In genomic region chr2:172929905-172930436, GRCm38 (mm10) we compare ENCODE assay signal across 16 mouse cellular contexts. TPM values are rescaled to one million over a fixed set of nuclear protein-coding genes. Genes with fewer than 3 reads are reported as not detected.
A peak's percentile ranks its signal among the peaks of the same experiment; 100 is the strongest.
DNase-seq lines count a peak whose midpoint lies in the region; ATAC-seq lines count a peak whose summit lies in the region.
"Had no signal": no experiment of that assay in that cellular context is flagged by ENCODE, and none has a peak within 500 bp of the region (broad histone marks: within the 10 kb centered on the region; RNA-seq: fewer than 3 reads in every experiment).

No protein-coding gene starts in this region.

- H3K9ac ChIP-seq in heart, embryonic 13.5 days, result peak overlapping the region; percentile 64
- peak overlapping the region; percentile 62 for H3K9ac ChIP-seq in heart, embryonic 16.5 days (ENCODE audit: low read length)
- H3K9ac ChIP-seq in intestine, embryonic 16.5 days (ENCODE audit: low read depth, low read length), result no peak overlapping the region
- H3K9ac ChIP-seq: embryonic facial prominence, embryonic 15.5 days; hindbrain, embryonic 15.5 days had no signal

- no peak for DNase-seq in heart, adult 8-10 months (ENCODE audit: low spot score)
- peak; percentile 80 to 92 for DNase-seq in kidney, postnatal 25 days
- DNase-seq in cerebellum, postnatal 25 days, result no peak
- no peak for DNase-seq in spleen, postnatal 14 days (ENCODE audit: low spot score in 2 of 2)
- DNase-seq: lung, adult 2 months; right cerebral cortex, postnatal 14 days; thymus, postnatal 14 days had no signal

- H3K36me3 ChIP-seq in heart, embryonic 13.5 days, result 0 out of 2 replicates have a peak, but pooled peaks cover 4% of the 10 kb centered on the region
- H3K36me3 ChIP-seq in heart, embryonic 16.5 days (ENCODE audit: control insufficient read depth, insufficient read depth), result no peaks in the 10 kb centered on the region
- H3K36me3 ChIP-seq in intestine, embryonic 16.5 days (ENCODE audit: control insufficient read depth, insufficient read depth, low read length), result no peaks in the 10 kb centered on the region
- H3K36me3 ChIP-seq: embryonic facial prominence, embryonic 15.5 days; hindbrain, embryonic 15.5 days had no signal

- peak overlapping the region; percentile 39 for H3K4me2 ChIP-seq in heart, embryonic 13.5 days
- H3K4me2 ChIP-seq in heart, embryonic 16.5 days (ENCODE audit: low read depth, low read length), result no peak overlapping the region
- H3K4me2 ChIP-seq in intestine, embryonic 16.5 days (ENCODE audit: low read depth, low read length), result no peak overlapping the region
- H3K4me2 ChIP-seq: embryonic facial prominence, embryonic 15.5 days; hindbrain, embryonic 15.5 days had no signal

- H3K27me3 ChIP-seq in heart, embryonic 13.5 days (replicated peaks), result peaks cover 10% of the 10 kb centered on the region; the same call in 1 of the 2 replicates
- no peaks in the 10 kb centered on the region for H3K27me3 ChIP-seq in heart, embryonic 16.5 days (ENCODE audit: control insufficient read depth, insufficient read depth, low read length)
- H3K27me3 ChIP-seq in intestine, embryonic 16.5 days (replicated peaks; ENCODE audit: control insufficient read depth, insufficient read depth, low read length), result no peaks in the 10 kb centered on the region
- H3K27me3 ChIP-seq: embryonic facial prominence, embryonic 15.5 days had no signal

- no peak for ATAC-seq in heart, embryonic 13.5 days (ENCODE audit: extremely low read depth, insufficient number of reproducible peaks, low FRiP score, low TSS enrichment)
- peak; percentile 69 for ATAC-seq in heart, embryonic 16.5 days (replicated peaks; ENCODE audit: extremely low read depth, insufficient read depth, low FRiP score)
- peak; percentile 47 for ATAC-seq in intestine, embryonic 16.5 days
- ATAC-seq: activated CD4-positive, CD25-positive, alpha-beta regulatory T cell, adult 4 months; CD4-positive, CD25-positive, alpha-beta regulatory T cell, adult 4 months; forebrain, embryonic 16.5 days had no signal

- peaks cover 94% of the 10 kb centered on the region for H3K4me1 ChIP-seq in heart, embryonic 13.5 days
- peaks cover 64% of the 10 kb centered on the region for H3K4me1 ChIP-seq in heart, embryonic 16.5 days (ENCODE audit: control insufficient read depth, insufficient read depth, low read length)
- H3K4me1 ChIP-seq in intestine, embryonic 16.5 days (ENCODE audit: control insufficient read depth, insufficient read depth, low read length), result peaks cover 54% of the 10 kb centered on the region

- H3K9me3 ChIP-seq in heart, embryonic 13.5 days, result no peaks in the 10 kb centered on the region
- H3K9me3 ChIP-seq in heart, embryonic 16.5 days (replicated peaks; ENCODE audit: control insufficient read depth, low read length), result no peaks in the 10 kb centered on the region
- no peaks in the 10 kb centered on the region for H3K9me3 ChIP-seq in intestine, embryonic 16.5 days (ENCODE audit: control insufficient read depth, low read length)
- H3K9me3 ChIP-seq: embryonic facial prominence, embryonic 15.5 days; hindbrain, embryonic 15.5 days had no signal

- H3K27ac ChIP-seq in heart, embryonic 13.5 days (replicated peaks), result peak overlapping the region; percentile 84
- H3K27ac ChIP-seq in heart, embryonic 16.5 days (ENCODE audit: low read length), result peak overlapping the region; percentile 83
- peak overlapping the region; percentile 7; the same call in 1 of the 2 replicates for H3K27ac ChIP-seq in intestine, embryonic 16.5 days (ENCODE audit: low read length)
- H3K27ac ChIP-seq: embryonic facial prominence, embryonic 15.5 days; hindbrain, embryonic 15.5 days had no signal

- no peak overlapping the region for H3K4me3 ChIP-seq in heart, embryonic 13.5 days
- H3K4me3 ChIP-seq in heart, embryonic 16.5 days (ENCODE audit: low read length), result no peak overlapping the region
- H3K4me3 ChIP-seq in intestine, embryonic 16.5 days (ENCODE audit: low read length), result no peak overlapping the region
- H3K4me3 ChIP-seq: embryonic facial prominence, embryonic 15.5 days; hindbrain, embryonic 15.5 days had no signal

- 51% methylated on average over 14 of the region's 14 CpGs for WGBS in heart, embryonic 13.5 days
- WGBS in heart, embryonic 16.5 days, result 54% methylated on average over 14 of the region's 14 CpGs
- 73% methylated on average over 14 of the region's 14 CpGs for WGBS in intestine, embryonic 16.5 days

RNA-seq across cellular contexts. Expression of gene Bmp7, which starts 10.2 kb away (rescaled TPM):
- 40.3 and 46.5 TPM in 2 replicates for polyA plus RNA-seq in heart, embryonic 13.5 days (2015; fragmentation: Nextera tagmentation; extraction: Ambion mirVana)
- 1 to 10 TPM in 1 of 4 experiments, under 1 TPM in 3; 0.59 to 1.4 (median 0.74) TPM for total RNA-seq in heart, adult 8-10 months (2022)
- polyA plus RNA-seq in heart, embryonic 16.5 days (2015; fragmentation: Nextera tagmentation; extraction: Ambion mirVana), result 32.8 and 33.3 TPM in 2 replicates
- polyA plus RNA-seq in intestine, embryonic 16.5 days (2015; fragmentation: Nextera tagmentation; extraction: Ambion mirVana), result 19.6 and 24.9 TPM in 2 replicates

RNA-seq across cellular contexts. Expression of gene Spo11, which starts 47.5 kb away (rescaled TPM):
- 0.11 and 0.23 TPM in 2 replicates for polyA plus RNA-seq in heart, embryonic 13.5 days (2015; fragmentation: Nextera tagmentation; extraction: Ambion mirVana)
- not detected for total RNA-seq in heart, adult 8-10 months (2022)
- polyA plus RNA-seq in heart, embryonic 16.5 days (2015; fragmentation: Nextera tagmentation; extraction: Ambion mirVana), result 0.69 and 1.6 TPM in 2 replicates
- polyA plus RNA-seq in intestine, embryonic 16.5 days (2015; fragmentation: Nextera tagmentation; extraction: Ambion mirVana), result 0.04 and 0.11 TPM in 2 replicates
- total RNA-seq: gastrocnemius, adult 8-10 months had no signal

Comparison
In these comparisons a context has a peak if more than half of its experiments do, and no peak if none do; other contexts are left out.
1. H3K27ac ChIP-seq: peak in every context shown above with its lines; median percentile 84 in heart, embryonic 13.5 days; 83 in heart, embryonic 16.5 days; 7 in intestine, embryonic 16.5 days.
2. DNase-seq: peak in kidney, postnatal 25 days (2 of 2); none in heart, adult 8-10 months (single experiment), cerebellum, postnatal 25 days (0 of 2) and spleen, postnatal 14 days (0 of 2).